Mouse (Mus musculus) cerebral cortex, adult 2 months (tissue): ENCODE results near the gene Galnt7.

Experiments used
- WGBS: fragments of 180-500 bp; shearing (Covaris S2); methylation state at CpG from one replicate; pipeline ENCODE4 v1.1.7; 2018; 5-methylcytosine and 5-hydroxymethylcytosine counted together

Gene Galnt7

GRCm38 (mm10) chr8:57498847-57499511 is 153.9 kb downstream of the Galnt7 start:
- 28% methylated on average over 17 of the region's 17 CpGs for WGBS

- 42% methylated on average over 8 of the region's 8 CpGs for WGBS
Observed at GRCm38 (mm10) chr8:57498494-57498846, 154.4 kb downstream of the Galnt7 start.

- WGBS, result 95% methylated on average over 4 of the region's 4 CpGs
Observed at GRCm38 (mm10) chr8:57491873-57492272, 161.0 kb downstream of the Galnt7 start.

GRCm38 (mm10) chr8:57489366-57489765 is 163.5 kb downstream of the Galnt7 start:
- 100% methylated on average over 1 of the region's 1 CpGs for WGBS

- under 1% methylated on average over 25 of the region's 25 CpGs for WGBS
Observed at GRCm38 (mm10) chr8:57488312-57488765, 164.5 kb downstream of the Galnt7 start.

DNA sequence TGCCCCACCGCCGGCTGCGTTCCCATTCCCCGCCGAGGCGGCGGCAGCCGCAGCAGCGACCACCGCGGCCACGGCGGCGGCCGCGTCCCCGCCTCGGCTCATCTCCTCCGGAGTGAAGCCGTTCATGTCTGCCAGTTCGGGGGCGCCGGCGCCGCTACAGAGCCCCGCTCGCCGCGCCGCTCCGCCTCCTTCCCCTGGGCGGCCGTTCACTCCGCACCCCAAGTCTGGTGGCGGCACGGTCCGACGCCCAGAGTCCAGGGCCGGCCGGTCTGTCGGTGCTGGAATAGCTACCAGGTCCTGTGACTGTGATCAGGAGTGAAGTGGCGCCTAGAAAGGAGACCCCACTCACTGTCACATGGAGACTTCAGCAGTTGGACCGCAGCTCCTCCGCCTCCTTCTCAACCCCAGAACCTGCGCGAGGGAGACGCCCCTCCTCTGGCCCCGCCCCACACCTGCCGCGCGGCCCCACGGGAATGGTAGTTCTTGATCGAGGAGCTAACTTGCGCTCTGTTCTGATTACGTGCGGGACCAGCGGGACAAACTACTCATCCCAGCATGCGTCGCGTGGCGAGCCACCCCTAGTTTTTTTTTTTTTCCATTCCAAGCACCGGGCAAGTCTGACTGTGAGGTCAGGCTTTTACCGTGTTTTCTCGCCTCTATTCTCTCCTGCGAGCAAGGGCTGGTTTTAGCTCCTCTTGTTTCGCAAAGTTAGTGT is 165.2 kb downstream of the Galnt7 start, which contains the start of gene Sap30:
Sap30 (minus strand) TSS at position 420 of the 715 bp plus-strand sequence.
- WGBS, result under 1% methylated on average over 66 of the region's 66 CpGs

DNA sequence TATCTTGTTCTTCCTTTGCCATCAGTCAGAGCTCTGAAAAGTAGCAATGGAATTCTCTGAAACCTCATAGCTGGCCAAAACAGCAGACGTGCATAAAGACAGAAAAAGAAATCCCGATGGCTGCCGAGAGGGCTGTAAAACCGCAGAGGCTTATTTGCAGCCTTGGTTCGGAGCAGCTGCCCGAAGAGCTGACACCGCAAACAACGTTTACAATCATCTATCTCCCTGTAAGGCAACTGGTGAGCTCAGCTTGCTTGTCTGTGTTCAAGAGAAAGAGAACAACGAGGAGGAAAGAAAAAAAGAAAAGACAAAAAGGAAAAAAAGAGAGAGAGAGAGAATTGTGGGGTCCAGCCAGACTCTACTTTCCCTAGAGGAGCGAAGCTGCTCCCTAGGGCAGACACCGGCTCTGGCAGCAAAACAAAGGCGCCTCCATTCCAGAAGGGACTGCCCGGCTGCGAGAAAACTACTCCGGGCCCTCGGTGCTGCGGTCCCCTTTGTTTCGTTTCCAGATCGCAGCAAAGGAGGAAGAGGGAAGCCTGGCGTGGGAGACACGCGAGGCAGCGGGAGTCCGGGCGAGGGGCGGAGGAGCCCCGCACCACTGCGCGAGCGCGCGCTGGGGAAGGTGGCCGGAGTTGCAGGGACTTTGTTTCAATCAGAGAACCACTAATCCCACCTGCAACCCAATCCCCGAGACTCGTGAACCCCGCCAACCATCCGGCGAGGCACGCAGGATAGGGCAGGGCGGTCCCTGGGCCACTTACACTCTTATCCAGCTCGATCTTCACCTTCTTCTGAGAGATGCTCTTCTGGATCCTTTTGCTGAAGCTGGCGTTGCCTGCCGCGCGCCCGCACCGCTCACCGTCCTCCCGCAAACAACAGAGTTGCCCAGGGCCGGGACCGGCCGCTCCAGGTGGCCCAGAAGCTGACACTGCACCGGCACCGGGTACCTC is 166.1 kb downstream of the Galnt7 start:
- under 1% methylated on average over 54 of the region's 54 CpGs for WGBS

GRCm38 (mm10) chr8:57480606-57481005 is 172.2 kb downstream of the Galnt7 start:
- WGBS, result 84% methylated on average over 4 of the region's 4 CpGs

DNA sequence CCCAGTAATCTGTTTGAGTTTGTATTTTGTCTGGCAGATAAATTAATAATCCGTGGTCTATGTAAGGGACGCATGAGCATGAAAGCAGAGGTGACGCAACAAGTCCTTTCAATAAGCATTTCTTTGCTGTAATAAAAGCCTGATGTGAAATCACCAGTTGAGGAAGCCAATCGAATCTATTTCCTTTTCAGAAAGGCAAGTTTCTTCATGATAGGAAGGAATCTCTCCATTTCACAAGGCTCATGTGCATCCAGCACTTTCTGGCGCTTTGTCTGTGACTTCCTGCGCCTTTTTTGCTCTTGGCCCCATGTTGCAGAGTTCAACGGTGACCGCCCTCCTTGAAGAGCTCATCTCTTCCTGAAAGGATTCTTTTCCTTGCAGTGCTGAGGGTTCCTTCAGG is 173.1 kb downstream of the Galnt7 start:
- 95% methylated on average over 8 of the region's 8 CpGs for WGBS

- 78% methylated on average over 3 of the region's 3 CpGs for WGBS
Observed at GRCm38 (mm10) chr8:57478406-57478805, 174.4 kb downstream of the Galnt7 start.
